Mouse (Mus musculus) lung, embryonic 15.5 days (tissue): ENCODE results near the gene Tmem179b. TPM values are rescaled to one million over a fixed set of nuclear protein-coding genes. Genes with fewer than 3 reads are reported as not detected.
A peak's percentile ranks its signal among the peaks of the same experiment; 100 is the strongest.

Experiments used
- ATAC-seq: fragments of 200-750 bp; cut with Nextera tagmentation; 2 replicates; pipeline ENCODE4 v1.8.0; 2017; ENCODE audit warnings: moderate number of reproducible peaks, borderline replicate concordance; ENCODE audit not compliant: low FRiP score, low TSS enrichment; ENCODE audit errors: extremely low read depth
- H3K27ac ChIP-seq: fragments of 300-500 bp; sonication (generic); 2 replicates; pipeline ENCODE4 v1.5.1; 2015; ENCODE audit warnings: moderate library complexity, mild to moderate bottlenecking, inconsistent platforms
- H3K27me3 ChIP-seq: fragments of 300-500 bp; sonication (generic); 2 replicates; pipeline ENCODE4 v1.6.1; 2015; ENCODE audit warnings: inconsistent platforms
- H3K36me3 ChIP-seq: fragments of 300-500 bp; sonication (generic); 2 replicates; pipeline ENCODE4 v1.6.1; 2015; ENCODE audit warnings: inconsistent platforms
- H3K4me1 ChIP-seq: fragments of 300-500 bp; sonication (generic); 2 replicates; pipeline ENCODE4 v1.6.1; 2015; ENCODE audit warnings: inconsistent platforms
- H3K4me2 ChIP-seq: fragments of 300-500 bp; sonication (generic); 2 replicates; pipeline ENCODE4 v1.6.1; 2015; ENCODE audit warnings: inconsistent platforms, mild to moderate bottlenecking, moderate library complexity
- H3K4me3 ChIP-seq: fragments of 300-500 bp; sonication (generic); 2 replicates; pipeline ENCODE4 v1.5.1; 2015; ENCODE audit warnings: mild to moderate bottlenecking, inconsistent platforms
- H3K9ac ChIP-seq: fragments of 300-500 bp; sonication (generic); 2 replicates; pipeline ENCODE4 v1.6.1; 2015; ENCODE audit warnings: inconsistent platforms
- H3K9me3 ChIP-seq: fragments of 300-500 bp; sonication (generic); 2 replicates; pipeline ENCODE4 v1.6.1; 2016; ENCODE audit warnings: inconsistent platforms
- WGBS: fragments of 180-500 bp; shearing (Covaris S2); methylation state at CpG from one replicate; pipeline ENCODE4 v1.1.7; 2015; 5-methylcytosine and 5-hydroxymethylcytosine counted together
- microRNA-seq: library from miRNA; unstranded; fragments of <30 nt; microRNA quantifications from one replicate; pipeline ENCODE4, GENCODE M21; 2016
- polyA plus RNA-seq: library from polyadenylated mRNA; unstranded; fragments of >200 nt; fragmentation: Nextera tagmentation; extraction: Ambion mirVana; gene quantifications from 2 replicates; pipeline ENCODE4 v1.2.1, GENCODE M21; 2015

Gene Tmem179b
- polyA plus RNA-seq, 1 experiment from 2014 or later: 81.3 TPM

DNA sequence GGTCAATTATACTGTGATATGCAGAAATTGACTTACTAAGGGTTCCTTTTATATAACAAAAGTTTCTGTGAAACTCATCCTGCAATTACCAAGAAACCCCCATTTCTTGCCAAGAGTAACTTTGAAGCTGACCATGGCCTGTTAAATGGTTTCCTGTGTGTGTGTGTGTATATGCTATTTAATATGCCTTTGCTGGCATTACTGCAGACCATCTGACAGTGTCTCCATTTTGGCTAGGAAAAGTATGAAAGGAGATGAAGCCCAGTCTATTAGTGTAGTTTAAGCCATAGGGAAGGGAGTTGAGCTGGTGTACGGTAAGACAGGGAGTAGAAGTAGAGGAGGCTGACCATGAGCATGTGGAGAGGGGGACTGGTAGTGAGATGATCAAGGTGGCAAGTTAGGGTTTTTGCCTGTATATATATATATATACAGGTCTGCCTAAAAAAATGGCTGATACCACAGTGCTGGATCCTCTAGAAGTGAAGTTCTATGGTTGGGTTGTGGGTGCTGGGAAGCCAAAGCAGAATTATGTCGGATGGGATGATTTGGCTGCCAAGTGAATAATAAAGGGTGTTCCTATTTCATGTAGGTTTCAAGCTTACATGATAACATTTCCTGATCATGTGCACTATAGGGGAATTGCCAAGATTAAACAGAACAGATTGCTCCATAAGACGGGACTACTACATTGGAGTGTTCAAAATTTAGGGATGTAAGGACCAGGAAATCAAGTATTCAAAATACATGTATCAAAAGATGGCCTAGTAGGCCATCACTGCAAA lies 47.5 kb downstream of the Tmem179b start:
- H3K4me3 ChIP-seq: no peak overlapping the region
- no peak overlapping the region for H3K27ac ChIP-seq
- H3K4me1 ChIP-seq: peaks cover 28% of the 10 kb centered on the region
- H3K36me3 ChIP-seq: peaks cover 28% of the 10 kb centered on the region
- H3K27me3 ChIP-seq: no peaks in the 10 kb centered on the region
- no peak for ATAC-seq
- no peaks in the 10 kb centered on the region for H3K9me3 ChIP-seq
- H3K9ac ChIP-seq: no peak overlapping the region
- WGBS: 15% methylated on average over 3 of the region's 3 CpGs
- H3K4me2 ChIP-seq: no peak overlapping the region

GRCm38 (mm10) chr19:8725081-8725613 lies 49.1 kb downstream of the Tmem179b start:
- peak overlapping the region; percentile 91 for H3K9ac ChIP-seq
- H3K27me3 ChIP-seq: no peaks in the 10 kb centered on the region

GRCm38 (mm10) chr19:8724392-8724791 lies 49.9 kb downstream of the Tmem179b start:
- Histone ChIP-seq H3K4me2 (peak overlapping the region; percentile 67), H3K27me3 (no peaks in the 10 kb centered on the region), H3K27ac (peak overlapping the region; percentile 86), H3K36me3 (peaks cover 28% of the 10 kb centered on the region), H3K4me3 (peak overlapping the region; percentile 70), H3K9ac (peak overlapping the region; percentile 91), H3K4me1 (peaks cover 32% of the 10 kb centered on the region), H3K9me3 (no peaks in the 10 kb centered on the region)
- ATAC-seq: no peak
- 4% methylated on average over 2 of the region's 2 CpGs for WGBS

More at GRCm38 (mm10) chr19:8725081-8725613, 49.1 kb downstream of the Tmem179b start:
- whole genome bisulfite sequencing: 30% methylated on average over 4 of the region's 4 CpGs
- Histone ChIP-seq H3K27ac (peak overlapping the region; percentile 86; the same call in 1 of the 2 replicates), H3K9me3 (no peaks in the 10 kb centered on the region), H3K4me1 (peaks cover 32% of the 10 kb centered on the region), H3K4me2 (peak overlapping the region; percentile 67), H3K36me3 (peaks cover 28% of the 10 kb centered on the region), H3K4me3 (peak overlapping the region; percentile 70)
- no peak for ATAC-seq

DNA sequence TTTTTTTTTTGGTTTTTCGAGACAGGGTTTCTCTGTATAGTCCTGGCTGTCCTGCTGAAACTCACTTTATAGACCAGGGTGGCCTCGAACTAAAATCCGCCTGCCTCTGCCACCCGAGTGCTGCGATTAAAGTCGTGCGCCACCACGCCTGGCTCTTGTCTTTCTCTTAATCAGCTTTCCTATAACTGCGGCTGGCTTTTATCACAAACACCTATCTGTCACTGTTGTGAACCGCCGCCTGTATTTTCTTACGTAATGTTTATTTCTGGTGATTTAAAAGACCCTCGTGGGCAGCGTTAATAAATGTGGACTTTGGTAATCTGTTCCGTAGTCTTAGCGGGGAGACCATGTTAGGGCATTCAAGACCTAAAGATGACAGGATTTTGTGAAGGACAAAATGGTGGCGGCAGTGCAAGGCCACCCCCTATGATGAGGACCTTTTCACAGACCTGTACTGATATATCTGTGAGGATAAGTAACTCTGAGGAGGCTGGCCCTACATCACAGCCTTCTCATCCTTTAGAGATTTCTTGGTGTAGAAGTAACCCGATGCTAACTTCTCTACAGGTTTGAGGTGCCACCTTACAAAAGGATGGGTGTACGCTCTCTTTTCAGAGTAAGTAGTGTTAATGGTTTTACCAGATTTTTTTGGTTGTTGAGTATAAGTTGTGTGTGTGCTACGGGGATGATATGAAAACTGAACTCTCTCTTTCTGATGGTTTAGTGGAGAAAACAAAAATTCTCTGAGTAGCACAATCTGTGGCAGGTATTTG lies 50.5 kb downstream of the Tmem179b start:
- peaks cover 28% of the 10 kb centered on the region for H3K36me3 ChIP-seq
- peak overlapping the region; percentile 86 for H3K27ac ChIP-seq
- no peaks in the 10 kb centered on the region for H3K9me3 ChIP-seq
- H3K4me3 ChIP-seq: peak overlapping the region; percentile 70
- H3K27me3 ChIP-seq: no peaks in the 10 kb centered on the region
- H3K4me2 ChIP-seq: peak overlapping the region; percentile 67
- peaks cover 32% of the 10 kb centered on the region for H3K4me1 ChIP-seq
- H3K9ac ChIP-seq: peak overlapping the region; percentile 91
- no peak for ATAC-seq
- WGBS: under 1% methylated on average over 20 of the region's 20 CpGs

- ATAC-seq: peak; percentile 96
- Histone ChIP-seq H3K9ac (peak within 1 kb of the TSS; percentile 91), H3K36me3 (peaks cover 28% of the 10 kb centered on the region), H3K9me3 (no peaks in the 10 kb centered on the region), H3K4me1 (peaks cover 32% of the 10 kb centered on the region), H3K27me3 (no peaks in the 10 kb centered on the region), H3K4me2 (peak within 1 kb of the TSS; percentile 67), H3K27ac (peak within 1 kb of the TSS; percentile 96), H3K4me3 (peak within 1 kb of the TSS; percentile 70)
- under 1% methylated on average over 50 of the region's 50 CpGs for WGBS
Measured at GRCm38 (mm10) chr19:8722907-8723573, 51.2 kb downstream of the Tmem179b start, which contains the start of gene Slc3a2. Gene Slc3a2, minus strand, starts transcription at chr19:8723369.

GRCm38 (mm10) chr19:8722559-8722906 lies 51.7 kb downstream of the Tmem179b start:
- peak overlapping the region; percentile 70 for H3K4me3 ChIP-seq
- no peak for ATAC-seq
- peaks cover 32% of the 10 kb centered on the region for H3K4me1 ChIP-seq
- H3K4me2 ChIP-seq: peak overlapping the region; percentile 61
- no peaks in the 10 kb centered on the region for H3K9me3 ChIP-seq
- peaks cover 28% of the 10 kb centered on the region for H3K36me3 ChIP-seq
- under 1% methylated on average over 5 of the region's 5 CpGs for WGBS
- H3K9ac ChIP-seq: peak overlapping the region; percentile 77
- no peaks in the 10 kb centered on the region for H3K27me3 ChIP-seq
- H3K27ac ChIP-seq: peak overlapping the region; percentile 96

Small RNAs within 50 kb of the gene (microRNA-seq; reads per million reads assigned to microRNA genes)
- not detected for gene Mir6992

Other genes with a start within 250 kb of the Tmem179b start
- gene Slc22a8, start 183.2 kb downstream of the Tmem179b start, polyA plus RNA-seq: 0.09 and 0.24 TPM in 2 replicates
- 0.11 TPM in 2 replicates for gene Slc22a6, start 156.4 kb downstream of the Tmem179b start, polyA plus RNA-seq
- gene Chrm1, start 110.7 kb downstream of the Tmem179b start, polyA plus RNA-seq: 0.08 and 0.14 TPM in 2 replicates
- gene Slc3a2, start 51.1 kb downstream of the Tmem179b start, polyA plus RNA-seq: 87.1 and 89.7 TPM in 2 replicates
- 85.6 and 86.3 TPM in 2 replicates for gene Wdr74, start 38.6 kb downstream of the Tmem179b start, polyA plus RNA-seq
- 2.0 and 2.1 TPM in 2 replicates for gene 1700092M07Rik, start 33.7 kb downstream of the Tmem179b start, polyA plus RNA-seq
- gene Stx5a, start 33.1 kb downstream of the Tmem179b start, polyA plus RNA-seq: 142 and 153 TPM in 2 replicates
- gene Nxf1, start 17.4 kb downstream of the Tmem179b start, polyA plus RNA-seq: 184 and 198 TPM in 2 replicates
- 181 and 197 TPM in 2 replicates for gene Tmem223, start 3.5 kb downstream of the Tmem179b start, polyA plus RNA-seq
- 30.5 and 31.5 TPM in 2 replicates for gene Taf6l, start 11.9 kb upstream of the Tmem179b start, polyA plus RNA-seq
- 147 and 159 TPM in 2 replicates for gene Polr2g, start 24.1 kb upstream of the Tmem179b start, polyA plus RNA-seq
- 5.7 and 6.4 TPM in 2 replicates for gene Zbtb3, start 28.1 kb upstream of the Tmem179b start, polyA plus RNA-seq
- 54.8 and 57.2 TPM in 2 replicates for gene Ttc9c, start 44.9 kb upstream of the Tmem179b start, polyA plus RNA-seq
- 5.7 and 5.8 TPM in 2 replicates for gene Hnrnpul2, start 45.5 kb upstream of the Tmem179b start, polyA plus RNA-seq
- not detected in 2 replicates for gene AC129217.1, start 55.3 kb upstream of the Tmem179b start, polyA plus RNA-seq
- gene Bscl2, start 63.0 kb upstream of the Tmem179b start, polyA plus RNA-seq: 48.3 and 52.3 TPM in 2 replicates
- 1.6 and 2.5 TPM in 2 replicates for gene Gng3, start 64.7 kb upstream of the Tmem179b start, polyA plus RNA-seq
- 1.1 TPM in 2 replicates for gene Lrrn4cl, start 76.3 kb upstream of the Tmem179b start, polyA plus RNA-seq
- 153 and 158 TPM in 2 replicates for gene Ubxn1, start 97.0 kb upstream of the Tmem179b start, polyA plus RNA-seq
- 58.5 and 60.2 TPM in 2 replicates for gene Uqcc3, start 106.5 kb upstream of the Tmem179b start, polyA plus RNA-seq
- 70.5 and 72.7 TPM in 2 replicates for gene Lbhd1, start 109.3 kb upstream of the Tmem179b start, polyA plus RNA-seq
- gene Gm49403, start 109.5 kb upstream of the Tmem179b start, polyA plus RNA-seq: not detected in 2 replicates
- gene 1810009A15Rik, start 114.4 kb upstream of the Tmem179b start, polyA plus RNA-seq: 81.5 and 93.7 TPM in 2 replicates
- gene Gm49416, start 114.5 kb upstream of the Tmem179b start, polyA plus RNA-seq: not detected in 2 replicates
- 45.8 and 50.1 TPM in 2 replicates for gene Ints5, start 118.5 kb upstream of the Tmem179b start, polyA plus RNA-seq
- 122 and 123 TPM in 2 replicates for gene Ganab, start 123.6 kb upstream of the Tmem179b start, polyA plus RNA-seq
- 43.1 and 46.1 TPM in 2 replicates for gene B3gat3, start 145.9 kb upstream of the Tmem179b start, polyA plus RNA-seq
- 2.7 and 2.8 TPM in 2 replicates for gene Rom1, start 154.9 kb upstream of the Tmem179b start, polyA plus RNA-seq
- 30.8 and 35.6 TPM in 2 replicates for gene Eml3, start 155.1 kb upstream of the Tmem179b start, polyA plus RNA-seq
- 165 and 173 TPM in 2 replicates for gene Mta2, start 167.4 kb upstream of the Tmem179b start, polyA plus RNA-seq
- gene Tut1, start 179.4 kb upstream of the Tmem179b start, polyA plus RNA-seq: 28.4 and 29.7 TPM in 2 replicates
- gene Eef1g, start 192.6 kb upstream of the Tmem179b start, polyA plus RNA-seq: 420 and 427 TPM in 2 replicates
- 24.7 and 25.6 TPM in 2 replicates for gene Ahnak, start 214.8 kb upstream of the Tmem179b start, polyA plus RNA-seq